Mouse (Mus musculus): ENCODE results near the gene Chgb.

Chgb gene

DNA sequence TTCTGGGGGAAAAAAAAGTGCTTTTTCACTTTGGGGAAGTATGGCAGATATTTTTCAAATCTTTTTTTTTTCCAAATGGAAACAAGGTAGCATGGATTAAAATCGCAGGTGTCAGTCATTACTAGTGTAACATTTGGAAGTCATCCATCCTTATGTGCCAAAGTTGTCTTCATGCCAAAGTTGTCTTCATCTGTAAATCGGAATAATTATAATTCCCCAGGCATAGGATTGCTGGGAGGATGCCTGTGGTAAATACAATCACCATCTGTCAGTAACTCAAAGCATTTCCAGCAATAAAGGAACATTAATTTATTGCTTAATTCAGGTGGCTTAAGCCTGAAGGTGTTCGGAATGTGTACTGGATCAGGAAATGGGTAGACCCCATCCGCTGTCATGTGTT is 60.0 kb downstream of the Chgb start:
- in situ Hi-C loops (cut with MboI; ENCODE audit: low sequenced_read_pairs), result no loop called here
